In the genomic region with DNA sequence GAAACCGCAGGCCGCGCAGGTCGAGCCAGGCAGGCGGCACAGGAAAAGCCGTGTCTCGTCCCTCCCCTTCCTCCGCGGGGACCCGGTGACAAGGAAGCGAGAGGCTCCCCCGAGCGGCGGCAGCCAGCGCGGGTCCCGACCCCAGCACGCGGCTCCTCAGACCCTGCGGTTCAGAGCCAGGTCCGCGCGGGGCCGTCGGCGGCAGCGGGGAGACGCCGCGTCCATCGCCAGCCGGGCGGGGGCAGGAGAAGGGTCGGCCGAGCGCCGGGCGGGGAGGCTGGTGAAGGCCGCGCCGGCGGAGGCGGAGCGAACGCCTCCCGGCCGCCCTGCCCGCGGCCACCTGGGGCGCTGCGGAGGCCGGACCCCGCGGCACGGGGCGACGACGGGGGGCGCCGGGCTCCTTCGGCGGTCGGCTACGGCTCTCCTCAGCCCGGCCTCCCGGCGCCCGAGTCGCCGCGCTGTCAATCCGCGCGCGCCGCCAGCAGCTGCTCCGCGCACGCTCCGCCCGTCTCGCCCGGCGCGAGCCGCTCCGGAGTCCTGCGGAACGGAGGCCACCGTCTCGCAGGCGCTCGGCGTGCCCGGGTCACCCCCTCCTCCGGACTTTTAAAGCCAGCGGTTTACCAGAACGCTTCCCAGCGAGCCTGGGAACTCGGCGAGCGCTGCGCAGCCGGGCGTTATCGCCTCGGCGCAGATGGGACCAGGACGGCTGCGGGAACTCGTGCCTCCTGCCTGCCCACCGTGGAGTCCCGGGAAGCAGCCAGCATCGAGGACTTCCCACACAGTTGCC, we compare ENCODE assay signal across 8 mouse cellular contexts. TPM values are rescaled to one million over a fixed set of nuclear protein-coding genes. Genes with fewer than 3 reads are reported as not detected.
DNase-seq lines count a peak whose midpoint lies in the region; ATAC-seq lines count a peak whose summit lies in the region.

TSS of gene Hectd1 (minus strand) at position 247 of the 787 bp plus-strand sequence.

- H3K27ac ChIP-seq in embryonic facial prominence, embryonic 14.5 days (replicated peaks; ENCODE audit: low read depth, low read length): peak within 1 kb of the TSS; percentile 97
- peak within 1 kb of the TSS; percentile 99 for H3K27ac ChIP-seq in limb, embryonic 13.5 days
- H3K27ac ChIP-seq in midbrain, embryonic 15.5 days: peak within 1 kb of the TSS; percentile 98

- no peaks in the 10 kb centered on the region for H3K9me3 ChIP-seq in embryonic facial prominence, embryonic 14.5 days (ENCODE audit: control insufficient read depth, low read length)
- no peaks in the 10 kb centered on the region for H3K9me3 ChIP-seq in limb, embryonic 13.5 days
- H3K9me3 ChIP-seq in midbrain, embryonic 15.5 days: no peaks in the 10 kb centered on the region

- H3K4me2 ChIP-seq in embryonic facial prominence, embryonic 14.5 days (ENCODE audit: low read depth, low read length): peak within 1 kb of the TSS; percentile 77
- peak within 1 kb of the TSS; percentile 66 for H3K4me2 ChIP-seq in limb, embryonic 13.5 days (replicated peaks)
- H3K4me2 ChIP-seq in midbrain, embryonic 15.5 days: peak within 1 kb of the TSS; percentile 78

- no peaks in the 10 kb centered on the region for H3K27me3 ChIP-seq in embryonic facial prominence, embryonic 14.5 days (replicated peaks; ENCODE audit: control insufficient read depth, insufficient read depth, low read length)
- no peaks in the 10 kb centered on the region for H3K27me3 ChIP-seq in limb, embryonic 13.5 days
- no peaks in the 10 kb centered on the region for H3K27me3 ChIP-seq in midbrain, embryonic 15.5 days (replicated peaks)

- peak within 1 kb of the TSS; percentile 99 for H3K9ac ChIP-seq in embryonic facial prominence, embryonic 14.5 days (ENCODE audit: low read depth, low read length)
- H3K9ac ChIP-seq in limb, embryonic 13.5 days: peak within 1 kb of the TSS; percentile 99
- peak within 1 kb of the TSS; percentile 99 for H3K9ac ChIP-seq in midbrain, embryonic 15.5 days

- H3K4me1 ChIP-seq in embryonic facial prominence, embryonic 14.5 days (ENCODE audit: control insufficient read depth, insufficient read depth, low read length): peaks cover 9% of the 10 kb centered on the region; the same call in 1 of the 2 replicates
- H3K4me1 ChIP-seq in limb, embryonic 13.5 days: peaks cover 12% of the 10 kb centered on the region
- peaks cover 21% of the 10 kb centered on the region for H3K4me1 ChIP-seq in midbrain, embryonic 15.5 days

- peak within 1 kb of the TSS; percentile 74 for H3K4me3 ChIP-seq in embryonic facial prominence, embryonic 14.5 days (ENCODE audit: low read depth, low read length)
- H3K4me3 ChIP-seq in limb, embryonic 13.5 days: peak within 1 kb of the TSS; percentile 95
- peak within 1 kb of the TSS; percentile 91 for H3K4me3 ChIP-seq in midbrain, embryonic 15.5 days

- peak; percentile 94 for ATAC-seq in embryonic facial prominence, embryonic 14.5 days (ENCODE audit: low read depth)
- ATAC-seq in limb, embryonic 13.5 days (ENCODE audit: low FRiP score, low read depth): peak; percentile 96
- peak; percentile 94 for ATAC-seq in midbrain, embryonic 15.5 days (replicated peaks)

- under 1% methylated on average over 32 of the region's 114 CpGs for WGBS in embryonic facial prominence, embryonic 14.5 days
- WGBS in limb, embryonic 13.5 days: under 1% methylated on average over 90 of the region's 114 CpGs
- under 1% methylated on average over 110 of the region's 114 CpGs for WGBS in midbrain, embryonic 15.5 days

- peak; percentile 61 for DNase-seq in 3T3-L1 (ENCODE audit: low read depth, low spot score)
- peak; percentile 85 to 91 for DNase-seq in adrenal gland, postnatal 36 days
- peak; percentile 91 for DNase-seq in embryonic facial prominence, embryonic 14.5 days (ENCODE audit: low spot score)
- peak; percentile 84 for DNase-seq in heart, adult 8-10 months (ENCODE audit: low spot score)
- peak; percentile 82 for DNase-seq in kidney, adult 9 months
- peak; percentile 80 to 85 for DNase-seq in spleen, adult 18-20 months

- peaks cover 23% of the 10 kb centered on the region; the same call in 1 of the 2 replicates for H3K36me3 ChIP-seq in embryonic facial prominence, embryonic 14.5 days (ENCODE audit: control insufficient read depth, insufficient read depth, low read length)
- H3K36me3 ChIP-seq in limb, embryonic 13.5 days: peaks cover 13% of the 10 kb centered on the region
- 0 out of 2 replicates have a peak, but pooled peaks cover 8% of the 10 kb centered on the region for H3K36me3 ChIP-seq in midbrain, embryonic 15.5 days (replicated peaks)

RNA-seq across cellular contexts. Expression of gene Hectd1, which starts in this region (rescaled TPM):
- total RNA-seq in adrenal gland, postnatal 36 days (2021): 10 to 100 TPM; 86.7 to 95.8 TPM
- 40.4 and 41.6 TPM in 2 replicates for polyA plus RNA-seq in embryonic facial prominence, embryonic 14.5 days (2014; fragmentation: Nextera tagmentation; extraction: Ambion mirVana)
- 10 to 100 TPM; 77.7 to 80.2 (median 79.4) TPM for total RNA-seq in heart, adult 8-10 months (2022)
- polyA plus RNA-seq in limb, embryonic 13.5 days (2015; fragmentation: Nextera tagmentation; extraction: Ambion mirVana): 44.2 and 45.4 TPM in 2 replicates
- 39.3 and 40.8 TPM in 2 replicates for polyA plus RNA-seq in midbrain, embryonic 15.5 days (2015; fragmentation: Nextera tagmentation; extraction: Ambion mirVana)

Comparison
In these comparisons a context has a peak if more than half of its experiments do, and no peak if none do; other contexts are left out.
1. Peak in every context shown above with its lines: DNase-seq, ATAC-seq, H3K4me3 ChIP-seq and H3K27ac ChIP-seq.